ENCODE assay signal across 8 mouse cellular contexts in genomic region chr9:21615617-21616231, GRCm38 (mm10). TPM values are rescaled to one million over a fixed set of nuclear protein-coding genes. Genes with fewer than 3 reads are reported as not detected.
DNase-seq lines count a peak whose midpoint lies in the region; ATAC-seq and TF ChIP-seq lines count a peak whose summit lies in the region.

Smarca4 (plus strand) TSS chr9:21616169.

- peak; percentile 91 for TF ChIP-seq POLR2A in heart, adult 2 months (IDR thresholded peaks at IDR 0.05; ENCODE audit: insufficient read depth, low read depth, low read length)

- no peaks in the 10 kb centered on the region for H3K9me3 ChIP-seq in embryonic facial prominence, embryonic 14.5 days (ENCODE audit: control insufficient read depth, low read length)
- no peaks in the 10 kb centered on the region for H3K9me3 ChIP-seq in limb, embryonic 13.5 days
- H3K9me3 ChIP-seq in midbrain, embryonic 16.5 days (replicated peaks; ENCODE audit: control insufficient read depth, low read length, poor library complexity, severe bottlenecking): no peaks in the 10 kb centered on the region

- H3K4me2 ChIP-seq in embryonic facial prominence, embryonic 14.5 days (ENCODE audit: low read depth, low read length): peak within 1 kb of the TSS; percentile 60
- H3K4me2 ChIP-seq in limb, embryonic 13.5 days (replicated peaks): peak within 1 kb of the TSS; percentile 80
- peak within 1 kb of the TSS; percentile 60 for H3K4me2 ChIP-seq in midbrain, embryonic 16.5 days (ENCODE audit: low read length)

- TF ChIP-seq EP300 in heart, adult 2 months (IDR thresholded peaks at IDR 0.05; ENCODE audit: insufficient read depth, low read depth, low read length): 0 out of 2 replicates have a peak, but pooled peaks have one; percentile 50

- peak within 1 kb of the TSS; percentile 87 for H3K9ac ChIP-seq in embryonic facial prominence, embryonic 14.5 days (ENCODE audit: low read depth, low read length)
- peak within 1 kb of the TSS; percentile 87 for H3K9ac ChIP-seq in heart, adult 2 months (ENCODE audit: low read depth, low read length)
- H3K9ac ChIP-seq in limb, embryonic 13.5 days: peak within 1 kb of the TSS; percentile 86
- H3K9ac ChIP-seq in midbrain, embryonic 16.5 days (ENCODE audit: low read depth, low read length): peak within 1 kb of the TSS; percentile 75

- H3K27me3 ChIP-seq in embryonic facial prominence, embryonic 14.5 days (replicated peaks; ENCODE audit: control insufficient read depth, insufficient read depth, low read length): no peaks in the 10 kb centered on the region
- no peaks in the 10 kb centered on the region for H3K27me3 ChIP-seq in heart, adult 2 months (ENCODE audit: control insufficient read depth, insufficient read depth, low read length)
- H3K27me3 ChIP-seq in limb, embryonic 13.5 days: no peaks in the 10 kb centered on the region
- H3K27me3 ChIP-seq in midbrain, embryonic 16.5 days (ENCODE audit: control insufficient read depth, insufficient read depth, low read depth, low read length): no peaks in the 10 kb centered on the region

- H3K4me3 ChIP-seq in embryonic facial prominence, embryonic 14.5 days (ENCODE audit: low read depth, low read length): peak within 1 kb of the TSS; percentile 84
- H3K4me3 ChIP-seq in heart, adult 2 months: peak within 1 kb of the TSS; percentile 90
- peak within 1 kb of the TSS; percentile 71 for H3K4me3 ChIP-seq in limb, embryonic 13.5 days
- H3K4me3 ChIP-seq in midbrain, embryonic 16.5 days (ENCODE audit: low read depth, low read length): peak within 1 kb of the TSS; percentile 79

- peak; percentile 97 for DNase-seq in 3T3-L1 (ENCODE audit: low read depth, low spot score)
- DNase-seq in adrenal gland, postnatal 4 days (ENCODE audit: low spot score in 2 of 2): peak; percentile 99
- peak; percentile 99 for DNase-seq in embryonic facial prominence, embryonic 14.5 days (ENCODE audit: low spot score)
- peak; percentile 99 to 100 for DNase-seq in heart, adult 2 months
- peak; percentile 99 to 100 for DNase-seq in kidney, adult 8-10 months
- peak; percentile 94 to 98 for DNase-seq in spleen, postnatal 10 days (ENCODE audit: low spot score in 2 of 2)

- peaks cover 2% of the 10 kb centered on the region; the same call in 1 of the 2 replicates for H3K79me2 ChIP-seq in heart, adult 2 months (replicated peaks; ENCODE audit: control insufficient read depth, insufficient read depth, low read length)

- peaks cover 18% of the 10 kb centered on the region; the same call in 1 of the 2 replicates for H3K4me1 ChIP-seq in embryonic facial prominence, embryonic 14.5 days (ENCODE audit: control insufficient read depth, insufficient read depth, low read length)
- H3K4me1 ChIP-seq in heart, adult 2 months (ENCODE audit: control insufficient read depth, insufficient read depth, low read length): peaks cover 2% of the 10 kb centered on the region
- peaks cover 24% of the 10 kb centered on the region for H3K4me1 ChIP-seq in limb, embryonic 13.5 days
- peaks cover 31% of the 10 kb centered on the region for H3K4me1 ChIP-seq in midbrain, embryonic 16.5 days (ENCODE audit: control insufficient read depth, insufficient read depth, low read length)

- H3K36me3 ChIP-seq in embryonic facial prominence, embryonic 14.5 days (ENCODE audit: control insufficient read depth, insufficient read depth, low read length): 0 out of 2 replicates have a peak, but pooled peaks cover 11% of the 10 kb centered on the region
- H3K36me3 ChIP-seq in heart, adult 2 months (ENCODE audit: control insufficient read depth, insufficient read depth, low read length): no peaks in the 10 kb centered on the region
- peaks cover 8% of the 10 kb centered on the region; the same call in 1 of the 2 replicates for H3K36me3 ChIP-seq in limb, embryonic 13.5 days
- H3K36me3 ChIP-seq in midbrain, embryonic 16.5 days (ENCODE audit: control insufficient read depth, insufficient read depth, low read length): no peaks in the 10 kb centered on the region

- intact Hi-C loops in heart, adult 2 months (cut with DNase I): loop anchor here (1.0 kb wide), 1 partner anchor 23 kb away; the partner anchor contains the start of genes Timm29 and Yipf2

- peak; percentile 96 for ATAC-seq in embryonic facial prominence, embryonic 14.5 days (ENCODE audit: low read depth)
- peak; percentile 95 for ATAC-seq in limb, embryonic 13.5 days (ENCODE audit: low FRiP score, low read depth)
- ATAC-seq in midbrain, embryonic 16.5 days: peak; percentile 94

- TF ChIP-seq CTCF in heart, adult 2 months (IDR thresholded peaks at IDR 0.05): no peak

- H3K27ac ChIP-seq in embryonic facial prominence, embryonic 14.5 days (replicated peaks; ENCODE audit: low read depth, low read length): peak within 1 kb of the TSS; percentile 96
- H3K27ac ChIP-seq in heart, adult 2 months: peak within 1 kb of the TSS; percentile 96
- peak within 1 kb of the TSS; percentile 97 for H3K27ac ChIP-seq in limb, embryonic 13.5 days
- peak within 1 kb of the TSS; percentile 99 for H3K27ac ChIP-seq in midbrain, embryonic 16.5 days (ENCODE audit: low read length)

- 0% methylated on average over 33 of the region's 45 CpGs for WGBS in embryonic facial prominence, embryonic 14.5 days
- 1% methylated on average over 45 of the region's 45 CpGs for WGBS in heart, adult 2 months
- WGBS in limb, embryonic 13.5 days: under 1% methylated on average over 45 of the region's 45 CpGs
- under 1% methylated on average over 43 of the region's 45 CpGs for WGBS in midbrain, embryonic 16.5 days

RNA-seq across cellular contexts. Expression of gene Smarca4, which starts in this region (rescaled TPM):
- total RNA-seq in adrenal gland, postnatal 4 days (2021): 10 to 100 TPM; 86.1 to 94.8 TPM
- polyA plus RNA-seq in embryonic facial prominence, embryonic 14.5 days (2014; fragmentation: Nextera tagmentation; extraction: Ambion mirVana): 70.9 and 82.0 TPM in 2 replicates
- total RNA-seq in heart, adult 2 months (2021): 10 to 100 TPM; 43.5 to 47.0 TPM
- 21.5 and 26.5 TPM in 2 replicates for polyA plus RNA-seq in heart, adult 2 months (2012; rRNA removed)
- 91.8 and 99.5 TPM in 2 replicates for polyA plus RNA-seq in limb, embryonic 13.5 days (2015; fragmentation: Nextera tagmentation; extraction: Ambion mirVana)
- 129 and 137 TPM in 2 replicates for polyA plus RNA-seq in midbrain, embryonic 16.5 days (2015; fragmentation: Nextera tagmentation; extraction: Ambion mirVana)

Comparison
In these comparisons a context has a peak if more than half of its experiments do, and no peak if none do; other contexts are left out.
1. Peak in every context shown above with its lines: DNase-seq, ATAC-seq, H3K4me3 ChIP-seq and H3K27ac ChIP-seq.